Mouse (Mus musculus): ENCODE data around the gene Mrpl41.

Mrpl41 gene

DNA sequence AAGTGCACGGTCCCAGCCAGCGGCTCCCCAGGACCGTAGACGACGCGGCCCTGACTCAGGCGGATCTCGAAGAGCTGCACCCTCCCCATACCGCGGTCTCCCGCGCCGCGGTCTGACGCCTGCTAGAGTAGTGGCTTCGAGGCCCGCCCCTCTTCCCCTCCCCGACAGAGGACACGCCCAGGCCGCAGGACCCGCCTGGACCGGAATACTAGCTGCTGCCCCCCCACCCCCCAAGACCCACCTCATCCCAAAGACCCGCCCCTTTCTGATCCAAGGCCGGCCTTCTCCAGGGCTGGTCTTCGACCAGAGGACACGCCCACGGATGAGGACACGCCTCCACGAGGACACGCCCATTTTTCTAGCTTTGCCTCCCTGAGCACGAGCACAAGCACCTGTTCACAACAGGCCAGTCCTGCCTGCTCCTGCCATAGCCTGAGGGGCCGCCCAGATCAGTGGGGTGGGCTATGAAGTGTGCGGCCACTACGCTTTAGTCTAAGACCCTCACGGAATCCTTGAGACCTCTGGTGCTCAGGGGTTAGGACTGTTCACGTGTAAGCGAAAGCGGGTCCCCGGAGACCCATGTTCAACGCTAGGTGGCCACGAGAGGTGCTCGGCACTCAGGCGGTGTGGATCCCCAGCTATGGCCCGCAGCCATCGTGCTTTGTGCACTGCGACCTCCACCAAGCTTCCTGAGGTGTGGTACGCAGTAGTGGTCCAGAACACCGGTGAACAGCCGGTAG lies 39.7 kb downstream of the Mrpl41 start, which contains the start of gene Arrdc1:
Gene Arrdc1 (minus strand): TSS at position 196 of the 740 bp plus-strand sequence.
- DNase-seq (ENCODE audit: low spot score in 2 of 2) = peak; percentile 71 to 84

DNA sequence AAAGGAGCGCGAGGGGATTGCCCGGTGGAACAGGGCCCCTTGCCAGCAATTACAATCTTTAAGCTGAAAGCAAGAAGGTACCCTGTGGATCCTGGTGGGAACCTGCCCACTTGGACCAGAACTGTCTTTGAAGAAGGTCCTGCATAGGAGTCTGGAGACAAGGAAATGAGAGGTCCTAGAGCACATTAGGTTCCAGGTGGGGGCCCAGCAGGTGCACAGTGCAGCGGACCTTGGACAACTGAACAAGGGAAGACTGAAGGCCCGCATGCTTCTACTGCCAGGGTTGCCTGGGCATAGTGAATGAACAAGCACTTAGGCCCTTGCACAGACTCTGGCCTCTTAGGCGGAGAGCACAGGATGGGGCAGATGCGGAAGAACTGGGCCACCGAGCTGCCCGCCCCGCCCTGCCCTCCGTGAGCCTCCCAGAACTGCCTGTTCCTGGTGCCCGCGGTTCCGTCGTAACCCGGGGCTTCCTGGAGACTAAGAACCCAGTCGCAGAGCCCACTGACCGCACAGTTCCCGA lies 40.4 kb downstream of the Mrpl41 start:
- peak in 1 of 2 experiments; percentile 16 for DNase-seq (ENCODE audit: low spot score in 2 of 2)

DNA sequence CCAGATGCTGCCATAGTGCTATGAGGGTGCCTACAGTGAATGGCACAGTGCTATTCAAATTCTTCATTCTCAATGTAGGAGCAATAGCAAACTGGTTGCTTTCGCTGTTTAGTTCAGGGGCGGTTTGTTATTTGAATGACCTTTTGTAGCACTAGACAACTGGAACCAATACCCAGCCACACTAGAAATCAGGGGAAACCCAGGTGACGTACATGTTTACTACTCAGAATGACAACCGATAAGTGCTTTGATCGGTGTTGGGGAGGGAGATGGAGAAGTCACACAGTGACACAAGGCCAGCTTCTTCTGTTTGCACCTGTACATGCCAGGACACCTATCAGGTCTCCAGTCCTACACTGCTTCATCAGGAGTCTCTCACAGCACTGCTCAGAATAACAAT lies 45.3 kb downstream of the Mrpl41 start:
- no peak for DNase-seq (ENCODE audit: low spot score in 2 of 2)

DNA sequence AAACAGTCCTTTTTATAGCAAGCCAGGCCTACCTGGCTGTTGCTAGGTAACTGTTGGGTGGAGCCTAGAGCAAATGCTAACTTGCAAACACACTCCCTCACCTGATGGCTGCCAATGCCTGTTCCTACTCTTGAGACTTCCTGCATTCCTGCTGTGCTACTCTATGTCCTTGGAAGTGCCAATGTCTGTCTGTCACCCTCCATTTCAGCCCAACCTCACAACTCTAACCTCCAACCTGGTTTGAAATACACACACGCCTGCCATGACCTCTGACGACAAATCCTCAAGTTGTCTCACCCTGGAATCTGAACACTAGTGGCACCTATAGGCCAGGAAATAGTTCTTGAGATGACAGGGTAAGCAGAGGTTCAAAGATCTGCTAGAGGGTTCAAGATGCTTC lies 45.8 kb downstream of the Mrpl41 start:
- DNase-seq (ENCODE audit: low spot score in 2 of 2) = no peak

DNA sequence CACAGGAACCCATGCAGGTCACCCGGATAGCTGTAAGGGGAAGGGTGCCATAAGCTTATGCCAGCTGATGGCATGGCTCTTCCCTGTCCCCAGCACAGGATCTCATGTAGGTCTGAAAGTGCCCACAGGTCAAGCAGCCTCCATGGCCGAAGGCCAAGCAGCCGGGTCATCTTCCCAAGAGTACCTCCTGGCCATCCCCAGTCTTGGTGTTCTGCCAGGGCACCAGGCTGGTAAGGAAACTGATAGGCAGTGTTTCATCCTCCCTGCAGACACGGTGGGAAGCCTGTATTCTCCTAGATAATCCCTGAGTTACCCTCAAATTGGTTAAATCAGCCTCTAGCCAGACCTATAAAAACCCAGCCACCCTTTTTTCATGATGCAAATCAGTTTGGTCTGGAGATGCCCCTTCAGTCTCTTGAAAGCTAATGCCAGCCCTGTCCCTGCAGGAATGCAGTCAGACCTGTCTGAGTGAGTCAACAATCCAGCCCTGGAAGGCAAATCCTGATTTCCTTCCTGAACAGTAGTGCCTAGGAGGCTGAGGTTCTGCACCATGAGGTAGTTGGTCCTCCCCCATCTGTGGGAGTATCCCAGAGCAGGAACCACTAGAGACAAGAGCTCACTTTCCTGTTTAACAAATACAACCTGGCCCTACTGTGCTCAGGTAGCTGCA lies 47.0 kb downstream of the Mrpl41 start:
- DNase-seq (ENCODE audit: low spot score in 2 of 2) = no peak

DNA sequence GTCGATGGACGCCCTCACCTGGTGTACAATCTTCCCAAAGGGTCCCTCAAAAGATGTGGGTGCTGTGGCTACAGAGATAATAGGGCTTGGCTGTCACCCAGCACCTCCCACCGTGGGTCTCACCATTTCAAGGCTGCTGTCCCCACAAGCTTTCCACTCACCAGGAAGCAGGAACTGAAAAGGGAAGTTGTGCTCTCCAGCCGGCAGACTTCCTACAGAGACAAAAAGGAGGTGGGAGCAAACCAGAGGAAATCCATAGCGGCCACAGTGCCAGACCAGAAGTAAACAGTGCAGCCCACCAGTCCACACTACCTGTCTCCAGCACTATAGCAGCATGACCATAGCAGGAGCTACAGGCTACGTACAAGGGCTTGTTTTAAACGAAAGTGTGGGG lies 47.9 kb downstream of the Mrpl41 start:
- no peak for DNase-seq (ENCODE audit: low spot score in 2 of 2)

DNA sequence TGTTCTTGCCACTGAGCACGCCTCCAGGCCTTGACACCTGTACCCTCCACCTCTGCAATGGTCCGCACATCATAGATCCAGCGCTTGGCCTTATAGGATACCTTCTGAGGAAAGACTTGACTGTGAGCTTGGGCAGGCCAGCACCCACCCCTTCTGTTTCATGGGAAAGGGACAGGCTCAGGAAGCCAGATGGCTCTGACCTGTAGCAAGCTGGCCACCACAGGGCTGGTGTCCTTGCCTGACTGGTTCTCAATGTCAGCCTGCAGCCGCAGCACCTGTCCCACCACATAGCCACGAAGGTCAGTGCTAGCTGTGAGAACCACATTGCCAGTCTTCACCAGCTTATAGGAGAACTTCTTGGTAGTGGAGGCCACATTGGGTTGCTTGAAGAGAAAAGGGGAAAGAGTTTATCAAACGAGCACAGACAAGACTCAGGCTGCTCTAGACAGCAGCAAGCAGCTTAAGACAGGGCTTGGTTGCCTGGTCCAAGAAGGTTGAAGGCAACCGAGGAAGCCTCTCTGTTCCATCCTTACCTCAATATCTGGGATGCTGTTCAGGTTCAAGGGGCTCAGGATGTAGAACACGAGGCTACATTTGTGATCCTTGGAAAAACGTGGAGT lies 48.4 kb downstream of the Mrpl41 start:
- DNase-seq (ENCODE audit: low spot score in 2 of 2) = no peak

DNA sequence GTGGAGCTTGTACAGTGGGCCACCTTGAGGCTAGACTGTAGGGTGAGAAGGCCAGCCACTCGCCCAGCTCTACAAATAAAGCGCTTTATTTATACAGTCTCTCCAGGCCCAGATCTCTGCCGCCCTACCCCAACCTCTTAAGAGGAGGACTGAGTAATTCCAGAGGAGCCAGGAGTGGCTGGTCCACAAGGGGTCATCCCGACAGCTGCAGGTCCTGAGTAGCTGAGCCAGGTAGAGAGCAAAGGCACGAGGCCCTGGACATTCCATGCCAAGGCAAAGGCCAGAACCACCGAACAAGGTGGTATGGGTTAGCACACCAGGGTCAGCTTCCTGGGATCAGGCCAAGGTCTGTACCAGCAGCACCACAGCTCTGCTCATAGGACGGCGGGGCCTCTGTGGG lies 49.6 kb downstream of the Mrpl41 start:
- no peak for DNase-seq (ENCODE audit: low spot score in 2 of 2)

Data from left cerebral cortex, adult 9 months (tissue).